Mouse (Mus musculus) midbrain, embryonic 11.5 days (tissue): Measurements from ENCODE around the gene Kcnn1. TPM values are rescaled to one million over a fixed set of nuclear protein-coding genes. Genes with fewer than 3 reads are reported as not detected.
"Not testable (repeated sequence)": the region's sequence is repeated elsewhere in the genome, so short reads cannot be mapped to it uniquely, and the experiment has no call there.

Experiments
- ATAC-seq: fragments of 200-750 bp; cut with Nextera tagmentation; 2 replicates; pipeline ENCODE4 v1.8.0; 2017; ENCODE audit warnings: moderate TSS enrichment, moderate library complexity; ENCODE audit not compliant: low FRiP score
- DNase-seq: peaks from one replicate; pipeline ENCODE4 v3.0.0; 2015; ENCODE audit warnings: low spot score; ENCODE audit errors: missing footprints
- H3K27ac ChIP-seq: fragments of 300-500 bp; sonication (generic); 2 replicates; pipeline ENCODE4 v1.5.1; 2014; ENCODE audit warnings: low read depth, low read length
- H3K27me3 ChIP-seq: fragments of 300-500 bp; sonication (generic); 2 replicates; pipeline ENCODE4 v1.6.1; 2014; ENCODE audit warnings: mild to moderate bottlenecking, low read length, moderate library complexity, mixed read lengths; ENCODE audit not compliant: control insufficient read depth, insufficient read depth
- H3K36me3 ChIP-seq: fragments of 300-500 bp; sonication (generic); 2 replicates; pipeline ENCODE4 v1.6.1; 2014; ENCODE audit warnings: mild to moderate bottlenecking, low read length, moderate library complexity, mixed read lengths; ENCODE audit not compliant: control insufficient read depth, insufficient read depth
- H3K4me1 ChIP-seq: fragments of 300-500 bp; sonication (generic); 2 replicates; pipeline ENCODE4 v1.6.1; 2014; ENCODE audit warnings: low read length; ENCODE audit not compliant: control insufficient read depth, insufficient read depth
- H3K4me2 ChIP-seq: fragments of 300-500 bp; sonication (generic); 2 replicates; pipeline ENCODE4 v1.6.1; 2014; ENCODE audit warnings: mild to moderate bottlenecking, moderate library complexity
- H3K4me3 ChIP-seq: fragments of 300-500 bp; sonication (generic); 2 replicates; pipeline ENCODE4 v1.5.1; 2014; ENCODE audit warnings: low read depth, low read length
- H3K9ac ChIP-seq: fragments of 300-500 bp; sonication (generic); 2 replicates; pipeline ENCODE4 v1.6.1; 2014; ENCODE audit warnings: low read length
- H3K9me3 ChIP-seq: fragments of 300-500 bp; sonication (generic); 2 replicates; pipeline ENCODE4 v1.6.1; 2016; ENCODE audit warnings: low read length; ENCODE audit not compliant: control insufficient read depth
- WGBS: fragments of 180-500 bp; shearing (Covaris S2); extraction: QIAGEN DNeasy Blood & Tissue Kit; methylation state at CpG from one replicate; pipeline ENCODE4 v1.1.7; 2014; 5-methylcytosine and 5-hydroxymethylcytosine counted together
- polyA plus RNA-seq: library from polyadenylated mRNA; unstranded; fragments of >200 nt; fragmentation: Nextera tagmentation; extraction: Ambion mirVana; gene quantifications from 2 replicates; pipeline ENCODE4 v1.2.1, GENCODE M21; 2014

The Kcnn1 gene
- polyA plus RNA-seq, 1 experiment from 2014 or later = 12.4 TPM

- Histone ChIP-seq H3K9ac (no peak overlapping the region), H3K4me3 (no peak overlapping the region), H3K9me3 (no peaks in the 10 kb centered on the region), H3K27ac (no peak overlapping the region), H3K4me1 (peaks cover 4% of the 10 kb centered on the region), H3K36me3 (peaks cover 2% of the 10 kb centered on the region; the same call in 1 of the 2 replicates), H3K27me3 (no peaks in the 10 kb centered on the region; the same call in 1 of the 2 replicates), H3K4me2 (no peak overlapping the region)
- 45% methylated on average over 15 of the region's 15 CpGs for WGBS
- DNase-seq (no peak), ATAC-seq (peak; percentile 12; the same call in 1 of the 2 replicates)
Observed at GRCm38 (mm10) chr8:70833520-70833919, 29.5 kb downstream of the Kcnn1 start.

GRCm38 (mm10) chr8:70833018-70833482 lies 30.0 kb downstream of the Kcnn1 start:
- Histone ChIP-seq H3K9ac (no peak overlapping the region), H3K4me3 (no peak overlapping the region), H3K27me3 (no peaks in the 10 kb centered on the region), H3K4me1 (0 out of 2 replicates have a peak, but pooled peaks cover 2% of the 10 kb centered on the region), H3K36me3 (peaks cover 2% of the 10 kb centered on the region; the same call in 1 of the 2 replicates), H3K4me2 (no peak overlapping the region), H3K27ac (no peak overlapping the region), H3K9me3 (no peaks in the 10 kb centered on the region)
- DNase-seq (no peak), ATAC-seq (0 out of 2 replicates have a peak, but pooled peaks have one; percentile 8)
- WGBS = 69% methylated on average over 9 of the region's 9 CpGs

- no peak overlapping the region for H3K9ac ChIP-seq
- DNase-seq (no peak), ATAC-seq (no peak)
- no peak overlapping the region for H3K27ac ChIP-seq
- no peaks in the 10 kb centered on the region for H3K9me3 ChIP-seq
- H3K4me1 ChIP-seq = 0 out of 2 replicates have a peak, but pooled peaks cover 2% of the 10 kb centered on the region
- 61% methylated on average over 11 of the region's 11 CpGs for WGBS
- H3K4me3 ChIP-seq = no peak overlapping the region
- H3K36me3 ChIP-seq = peaks cover 2% of the 10 kb centered on the region; the same call in 1 of the 2 replicates
- H3K27me3 ChIP-seq = no peaks in the 10 kb centered on the region
- no peak overlapping the region for H3K4me2 ChIP-seq
Observed at GRCm38 (mm10) chr8:70832371-70832770, 30.7 kb downstream of the Kcnn1 start.

- Histone ChIP-seq H3K9me3 (no peaks in the 10 kb centered on the region), H3K9ac (0 out of 2 replicates have a peak overlapping the region, but pooled peaks have one; percentile 4), H3K36me3 (peaks cover 2% of the 10 kb centered on the region; the same call in 1 of the 2 replicates), H3K4me3 (no peak overlapping the region), H3K27ac (no peak overlapping the region), H3K4me2 (no peak overlapping the region), H3K27me3 (no peaks in the 10 kb centered on the region), H3K4me1 (0 out of 2 replicates have a peak, but pooled peaks cover 2% of the 10 kb centered on the region)
- WGBS = 90% methylated on average over 8 of the region's 8 CpGs
- ATAC-seq (no peak), DNase-seq (no peak)
Observed at GRCm38 (mm10) chr8:70831517-70831916, 31.5 kb downstream of the Kcnn1 start.

GRCm38 (mm10) chr8:70827796-70828195 lies 35.3 kb downstream of the Kcnn1 start:
- no peaks in the 10 kb centered on the region for H3K27me3 ChIP-seq
- no peak overlapping the region for H3K4me3 ChIP-seq
- ATAC-seq (no peak), DNase-seq (no peak)
- 0 out of 2 replicates have a peak, but pooled peaks cover 2% of the 10 kb centered on the region for H3K4me1 ChIP-seq
- no peak overlapping the region for H3K27ac ChIP-seq
- H3K9ac ChIP-seq = no peak overlapping the region
- H3K9me3 ChIP-seq = no peaks in the 10 kb centered on the region
- H3K4me2 ChIP-seq = no peak overlapping the region
- WGBS = 86% methylated on average over 1 of the region's 1 CpGs
- H3K36me3 ChIP-seq = no peaks in the 10 kb centered on the region

- H3K9ac ChIP-seq = no peak overlapping the region
- DNase-seq (no peak), ATAC-seq (no peak)
- H3K4me3 ChIP-seq = no peak overlapping the region
- H3K27me3 ChIP-seq = no peaks in the 10 kb centered on the region
- H3K36me3 ChIP-seq = no peaks in the 10 kb centered on the region
- no peaks in the 10 kb centered on the region for H3K9me3 ChIP-seq
- H3K4me2 ChIP-seq = no peak overlapping the region
- no peaks in the 10 kb centered on the region for H3K4me1 ChIP-seq
- 95% methylated on average over 2 of the region's 2 CpGs for WGBS
- no peak overlapping the region for H3K27ac ChIP-seq
Observed at GRCm38 (mm10) chr8:70827010-70827409, 36.0 kb downstream of the Kcnn1 start.

GRCm38 (mm10) chr8:70825816-70826215 lies 37.2 kb downstream of the Kcnn1 start:
- H3K4me3 ChIP-seq = no peak overlapping the region
- H3K27ac ChIP-seq = no peak overlapping the region
- H3K9ac ChIP-seq = no peak overlapping the region
- peaks cover 5% of the 10 kb centered on the region for H3K27me3 ChIP-seq
- H3K9me3 ChIP-seq = no peaks in the 10 kb centered on the region
- WGBS = 88% methylated on average over 8 of the region's 8 CpGs
- DNase-seq (no peak), ATAC-seq (no peak)
- no peaks in the 10 kb centered on the region for H3K4me1 ChIP-seq
- H3K4me2 ChIP-seq = no peak overlapping the region
- H3K36me3 ChIP-seq = no peaks in the 10 kb centered on the region

- H3K4me2 ChIP-seq = no peak overlapping the region
- H3K4me3 ChIP-seq = no peak overlapping the region
- H3K4me1 ChIP-seq = 0 out of 2 replicates have a peak, but pooled peaks cover 2% of the 10 kb centered on the region
- ATAC-seq (no peak), DNase-seq (no peak)
- no peaks in the 10 kb centered on the region; the same call in 1 of the 2 replicates for H3K9me3 ChIP-seq
- 86% methylated on average over 7 of the region's 7 CpGs for WGBS
- no peaks in the 10 kb centered on the region for H3K36me3 ChIP-seq
- no peak overlapping the region for H3K27ac ChIP-seq
- no peak overlapping the region for H3K9ac ChIP-seq
- H3K27me3 ChIP-seq = peaks cover 16% of the 10 kb centered on the region
Observed at GRCm38 (mm10) chr8:70823802-70824201, 39.3 kb downstream of the Kcnn1 start.

- H3K36me3 ChIP-seq, ATAC-seq, H3K4me3 ChIP-seq, H3K4me2 ChIP-seq, H3K9me3 ChIP-seq, DNase-seq, H3K4me1 ChIP-seq, H3K9ac ChIP-seq, H3K27ac ChIP-seq: not testable (repeated sequence)
- H3K27me3 ChIP-seq = peaks cover 16% of the 10 kb centered on the region
- 83% methylated on average over 3 of the region's 3 CpGs for WGBS
Observed at GRCm38 (mm10) chr8:70822594-70822993, 40.5 kb downstream of the Kcnn1 start.
